Mouse (Mus musculus) CH12.LX (cell line): Measurements from ENCODE around the gene Cnr2.

ENCODE experiments used
- CTCF ChIP-seq, 2 experiments: IDR thresholded peaks in 1 of 2; conservative IDR thresholded peaks in 1 of 2; 2 replicates each; pipeline ENCODE4 v1.5.1; 2011 to 2012; ENCODE audit warnings: low read depth in 2 of 2, low read length in 2 of 2, improper control_type of control experiment in 1 of 2, inconsistent platforms in 1 of 2, mild to moderate bottlenecking in 1 of 2, moderate library complexity in 1 of 2
- MAFK ChIP-seq: IDR thresholded peaks from 2 replicates; pipeline ENCODE4 v1.6.1; 2011; ENCODE audit warnings: low read length, improper control_type of control experiment; ENCODE audit not compliant: insufficient replicate concordance

DNA sequence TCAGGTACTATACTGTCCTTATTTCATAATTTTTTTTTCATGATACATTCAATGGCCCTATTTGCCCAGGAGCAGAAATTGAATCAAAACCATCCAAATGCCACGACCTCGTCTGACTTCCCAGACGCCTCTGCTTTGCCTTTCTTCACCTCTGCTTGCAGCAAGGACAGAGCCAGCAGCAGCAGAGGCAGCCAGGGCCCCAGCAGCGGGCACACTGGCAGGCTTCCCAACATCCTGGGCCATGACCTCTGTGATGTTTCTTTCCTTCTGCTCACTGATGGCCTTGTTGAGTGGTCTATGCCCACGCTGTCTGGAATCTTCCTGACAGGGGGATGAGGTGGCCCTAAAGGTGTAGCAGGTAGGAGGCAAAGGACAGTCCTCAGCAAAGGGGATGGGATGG lies 47.6 kb upstream of the Cnr2 start:
- TF ChIP-seq MAFK (no peak), CTCF (conservative IDR thresholded peaks at IDR 0.05 in 1 of 2, IDR thresholded peaks at IDR 0.05 in 1 of 2; ENCODE audit: low read depth in 2 of 2, low read length in 2 of 2) (no peak)
